Mouse (Mus musculus) ovary, postnatal 14 days (tissue): ENCODE measurements at regions not wholly inside any gene's neighbourhood (a gene's known extent, or its start where the extent isn't known, plus 50 kb on each side); places are given as distances from the start of the nearest gene placed in this dataset.

Experiments used
- DNase-seq: peaks from one replicate; pipeline ENCODE4 v3.0.0; 2022; ENCODE audit warnings: low spot score

DNA sequence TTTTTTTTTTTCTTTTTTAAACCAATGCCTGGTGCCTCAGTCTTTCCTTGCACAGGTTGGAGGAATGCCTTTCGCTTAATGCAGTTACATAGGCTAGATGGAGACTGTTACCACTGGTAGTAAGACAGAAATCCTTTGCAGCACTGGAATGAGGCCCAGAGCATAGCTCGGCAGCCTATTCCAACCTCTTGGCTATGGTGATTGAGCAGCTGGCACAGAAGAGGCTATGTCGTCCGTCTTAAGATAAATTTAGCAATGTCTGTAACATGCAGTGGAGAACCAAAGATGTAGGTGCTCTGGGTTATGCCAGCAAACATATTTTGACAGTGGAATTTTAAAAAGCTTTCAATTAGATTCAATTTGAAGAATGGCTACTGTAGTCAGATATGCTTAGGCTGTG lies 343.2 kb upstream of the Fam98a start:
- no peak for DNase-seq

DNA sequence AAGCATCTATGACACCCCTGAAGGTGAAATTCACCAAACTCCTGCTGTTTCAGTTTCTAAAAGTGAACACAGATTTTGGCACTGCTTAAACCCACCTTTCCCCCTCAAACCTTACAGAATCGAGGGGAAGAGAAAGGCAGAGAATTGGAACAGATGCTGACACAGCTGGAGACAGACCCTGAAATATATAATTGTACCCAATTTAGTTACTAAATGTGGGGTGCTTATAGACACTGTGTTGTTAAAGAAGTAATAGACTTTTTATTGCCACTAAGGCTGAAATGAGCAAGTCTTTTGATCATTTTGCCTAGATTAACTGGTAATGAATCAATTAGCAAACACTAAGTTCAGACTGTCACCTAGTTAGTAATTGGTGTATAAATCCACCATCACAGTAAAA lies 341.8 kb upstream of the Fam98a start:
- no peak for DNase-seq

DNA sequence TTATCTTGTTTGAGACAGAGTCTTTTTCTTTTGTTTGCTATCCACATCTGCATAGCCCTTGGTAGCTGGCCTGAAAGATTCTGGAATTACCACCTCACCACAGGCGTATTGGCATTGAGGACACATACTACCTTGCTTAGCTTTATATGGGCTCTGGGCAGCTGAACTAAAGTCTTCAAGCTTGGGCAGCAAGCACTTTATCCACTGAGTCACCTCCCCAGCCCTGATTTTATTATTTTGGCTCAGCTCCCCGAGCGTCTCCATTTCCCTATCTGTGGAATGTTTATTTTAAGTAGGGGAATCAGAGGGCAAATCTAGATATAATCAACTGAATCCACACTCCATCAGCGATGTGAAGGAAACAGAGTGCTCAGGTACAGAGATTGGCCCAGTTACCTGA lies 340.4 kb upstream of the Fam98a start:
- DNase-seq = no peak

DNA sequence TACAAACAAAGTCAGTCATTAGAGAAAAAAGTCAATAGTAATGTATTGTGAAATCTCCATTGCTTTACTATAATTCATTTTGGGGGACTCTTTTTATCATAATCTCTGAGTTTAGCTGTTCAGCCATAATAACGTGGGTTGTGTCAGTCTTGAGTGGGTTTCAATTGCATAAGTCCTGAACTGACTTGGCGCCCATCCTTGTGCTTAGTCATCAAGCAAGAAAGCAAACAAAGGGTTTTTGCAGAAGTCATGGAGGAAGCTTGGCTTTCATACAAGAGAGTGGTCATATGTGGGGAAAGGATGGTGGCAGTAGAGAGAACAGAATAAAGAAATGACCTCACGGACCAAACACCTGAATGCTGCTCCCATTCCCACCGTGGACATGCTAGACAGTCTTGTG lies 339.8 kb upstream of the Fam98a start:
- DNase-seq = no peak

DNA sequence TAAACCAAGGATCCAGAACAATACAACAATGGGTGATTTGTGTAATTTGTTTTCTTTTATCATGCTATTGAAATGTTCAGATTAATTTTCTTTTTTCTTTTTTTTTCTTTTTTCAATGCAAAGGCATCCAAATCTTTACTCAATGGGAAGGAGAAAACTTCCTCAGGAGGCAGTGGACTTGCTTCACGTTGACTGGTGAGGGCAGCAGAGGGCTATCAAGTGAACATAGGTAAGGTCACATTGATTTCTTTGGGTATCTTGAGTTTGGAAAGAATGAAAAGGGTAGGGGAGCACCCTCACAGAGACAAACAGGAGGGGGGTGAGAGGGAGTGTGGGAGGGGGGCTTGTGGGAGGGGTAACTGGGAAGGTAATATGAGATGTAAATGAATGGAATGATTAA lies 326.1 kb upstream of the Fam98a start:
- no peak for DNase-seq

DNA sequence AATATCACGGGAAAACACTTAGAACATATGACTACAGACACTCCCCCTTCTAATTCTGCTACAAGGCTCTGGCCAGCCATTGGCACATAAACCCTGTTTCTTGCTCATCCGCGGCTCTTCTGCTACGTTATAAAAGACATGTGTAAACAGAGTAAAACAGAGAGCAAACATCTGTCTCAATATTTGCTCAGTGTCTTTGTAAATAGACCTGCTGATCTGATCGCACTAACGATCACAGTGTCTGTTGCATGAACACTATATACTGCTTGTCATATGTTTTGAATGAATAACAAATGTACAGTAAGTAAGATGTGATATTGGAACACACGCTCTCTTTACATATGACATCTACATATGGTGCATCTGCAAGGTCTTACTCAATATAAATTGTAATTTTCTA lies 325.1 kb upstream of the Fam98a start:
- no peak for DNase-seq

DNA sequence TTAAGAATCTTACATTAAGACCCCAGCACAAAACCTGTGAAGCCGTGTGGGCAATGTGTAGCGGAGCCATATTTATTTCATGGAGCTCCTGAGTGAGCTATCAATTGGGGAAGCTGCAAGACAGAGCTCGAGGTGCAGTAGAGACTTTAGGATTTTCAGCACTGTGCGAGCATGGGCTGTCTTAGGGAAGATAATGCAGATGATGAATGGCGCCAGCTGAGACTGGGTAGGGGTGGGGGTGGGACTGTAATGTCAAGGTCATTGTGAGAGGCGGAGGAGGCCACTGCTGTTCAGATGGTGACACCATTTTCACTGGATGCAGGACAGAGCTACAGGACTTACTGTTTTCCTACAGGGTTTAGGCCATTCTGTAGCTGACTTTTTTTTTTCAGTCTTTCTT lies 322.8 kb upstream of the Fam98a start:
- no peak for DNase-seq

DNA sequence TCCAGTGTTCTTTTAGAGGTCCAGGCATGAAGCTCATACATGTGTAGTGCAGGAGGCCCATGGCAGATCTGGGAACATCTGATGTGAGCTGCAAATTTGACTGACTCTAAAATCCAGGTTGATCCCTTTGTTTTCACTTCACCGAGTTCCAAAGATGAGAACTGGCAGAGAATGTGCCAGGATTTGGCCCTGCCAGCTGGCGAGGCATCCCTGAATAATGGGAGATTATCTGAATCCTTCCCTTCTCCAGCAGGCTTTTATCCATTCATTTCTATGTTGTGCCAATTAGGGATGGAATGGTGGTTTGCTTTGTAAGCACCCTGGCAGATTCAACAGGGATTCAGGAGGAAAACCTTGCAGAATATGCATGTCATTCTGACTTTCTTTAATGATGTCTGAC lies 318.7 kb upstream of the Fam98a start:
- no peak for DNase-seq

DNA sequence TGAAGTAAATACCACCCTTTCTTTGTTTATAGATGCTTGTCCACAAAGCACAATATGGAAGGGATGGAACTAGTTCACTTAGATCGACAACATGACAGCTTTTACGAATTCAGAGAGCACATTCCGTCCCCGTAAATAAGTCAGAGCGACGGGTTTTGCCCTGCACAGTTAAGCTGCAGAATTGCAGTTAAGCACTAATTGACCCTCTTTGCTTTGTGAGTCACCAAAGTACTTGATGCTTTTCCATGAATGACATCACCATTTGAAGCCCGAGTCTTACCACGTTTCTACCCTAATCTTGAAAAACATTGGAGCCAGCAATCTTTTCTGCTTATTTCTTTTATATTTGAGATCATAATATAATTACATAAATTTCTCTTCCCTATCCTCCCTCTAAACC lies 305.3 kb upstream of the Fam98a start:
- DNase-seq = no peak

DNA sequence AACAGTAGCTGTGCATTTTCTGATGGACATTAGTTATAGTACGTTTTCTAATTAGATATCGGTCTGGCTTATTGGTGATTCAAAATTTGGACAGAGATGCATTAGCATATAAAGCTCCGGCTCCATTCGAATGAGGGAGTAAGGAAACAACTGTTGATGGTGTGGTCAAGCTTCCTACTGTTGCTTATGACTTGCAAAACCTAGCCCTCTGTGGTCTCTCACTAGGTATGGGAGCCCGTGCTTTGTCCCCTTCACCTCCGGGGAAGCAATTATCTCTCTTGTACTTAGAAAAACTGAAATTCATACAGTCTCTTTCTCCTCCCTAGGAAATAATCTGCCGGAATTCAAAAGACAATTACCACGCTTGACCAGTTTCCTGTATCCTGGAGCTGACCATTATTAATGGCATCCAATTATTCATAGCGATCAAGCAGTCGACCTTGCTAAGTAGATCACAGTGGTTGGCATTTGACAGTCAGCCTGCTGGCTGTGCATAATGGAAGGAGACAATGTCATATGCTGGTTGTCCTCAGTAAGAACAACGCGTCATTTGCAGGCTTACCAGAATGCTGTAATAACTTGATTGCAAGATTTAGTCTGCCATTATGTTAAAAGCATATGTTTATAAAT lies 264.4 kb upstream of the Fam98a start:
- DNase-seq = no peak

DNA sequence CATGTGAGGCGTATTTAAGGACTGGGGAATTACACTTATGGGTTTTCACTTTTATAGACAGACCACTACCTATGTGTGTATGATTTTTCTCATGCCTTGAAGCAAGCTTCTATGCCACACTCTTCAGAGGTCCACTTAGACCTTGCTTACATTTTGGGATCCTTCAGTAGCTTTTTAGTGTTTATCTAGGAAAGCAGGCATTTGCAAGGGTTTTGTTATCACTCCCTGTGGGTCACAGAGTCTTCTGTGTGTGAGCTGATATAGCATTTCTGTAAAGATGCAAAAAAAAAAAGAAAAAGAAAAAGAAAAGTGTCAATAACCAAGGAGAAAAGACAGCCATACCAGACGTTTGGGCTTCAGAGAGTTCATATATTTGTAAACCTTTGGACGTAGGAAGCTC lies 260.4 kb upstream of the Fam98a start:
- no peak for DNase-seq

DNA sequence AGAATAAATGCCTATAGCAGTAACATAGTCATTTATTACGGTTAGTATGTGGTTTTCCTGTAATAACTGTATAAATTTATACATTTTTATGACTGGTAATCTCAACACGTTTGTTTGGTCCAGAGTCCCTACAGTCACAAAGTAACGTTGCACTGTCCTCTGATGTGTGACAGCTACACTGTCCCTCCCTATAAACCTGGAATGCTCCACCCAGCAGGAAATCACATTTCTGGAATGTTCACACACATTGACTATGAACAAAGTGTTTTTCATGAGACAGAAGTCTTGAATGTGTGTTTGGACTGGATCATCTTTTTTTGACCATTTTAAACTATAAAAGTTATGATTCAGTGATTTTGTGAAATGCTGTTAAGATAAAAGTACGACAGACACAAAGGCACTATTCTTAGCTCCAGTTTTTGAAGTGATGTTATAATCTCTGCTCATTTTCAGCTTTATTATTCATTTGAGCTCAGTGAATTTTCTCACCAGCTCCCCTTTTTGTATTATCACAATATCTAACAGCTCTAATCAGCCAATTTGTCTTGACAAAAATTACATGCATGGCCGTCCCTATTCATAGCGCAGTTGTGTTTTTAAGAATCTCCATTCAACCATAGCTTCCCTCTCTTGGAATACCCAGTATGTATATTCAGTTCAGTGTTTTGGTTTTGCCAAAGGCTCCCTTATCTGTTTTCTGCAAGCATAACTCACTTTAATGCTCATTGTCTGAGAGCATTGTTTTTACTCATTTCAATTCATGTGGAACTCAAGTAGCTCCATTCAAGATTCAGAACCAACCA lies 257.0 kb upstream of the Fam98a start:
- DNase-seq = no peak

DNA sequence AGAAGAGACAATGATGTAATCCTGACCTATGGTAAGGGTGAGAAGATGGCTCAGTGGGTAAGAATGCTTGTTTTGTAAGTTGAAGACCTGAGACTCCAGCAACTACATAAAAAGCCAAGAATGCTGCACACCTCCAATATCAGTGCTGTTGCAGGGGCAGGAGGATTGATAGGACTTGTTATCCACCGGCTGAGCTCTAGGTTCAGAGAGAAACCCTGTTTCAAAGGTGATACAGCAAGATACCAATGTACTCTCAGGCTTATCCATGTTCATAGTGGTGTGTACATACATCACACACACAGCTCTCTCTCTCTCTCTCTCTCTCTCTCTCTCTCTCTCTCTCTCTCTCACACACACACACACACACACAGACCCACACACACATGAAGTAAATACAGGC lies 256.3 kb upstream of the Fam98a start:
- no peak for DNase-seq

DNA sequence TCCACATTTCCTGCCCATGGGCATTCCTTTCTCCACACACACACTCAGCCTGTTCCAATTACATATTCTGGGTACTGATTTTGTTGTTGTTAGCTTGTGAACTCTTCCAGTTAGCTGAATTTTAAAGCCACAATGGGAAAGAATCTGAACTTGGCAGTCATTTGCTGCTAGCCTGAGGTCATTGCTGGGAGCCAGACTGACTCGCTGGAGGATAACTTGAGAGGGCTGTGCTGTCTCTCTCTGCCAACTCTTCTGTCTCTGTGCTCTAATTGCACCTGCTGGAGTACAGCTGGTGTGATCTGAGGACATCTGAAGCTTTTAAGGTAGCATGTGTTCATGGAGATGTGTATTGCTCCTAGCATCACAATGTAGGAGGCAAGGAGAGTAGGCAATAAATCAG lies 252.6 kb upstream of the Fam98a start:
- no peak for DNase-seq

DNA sequence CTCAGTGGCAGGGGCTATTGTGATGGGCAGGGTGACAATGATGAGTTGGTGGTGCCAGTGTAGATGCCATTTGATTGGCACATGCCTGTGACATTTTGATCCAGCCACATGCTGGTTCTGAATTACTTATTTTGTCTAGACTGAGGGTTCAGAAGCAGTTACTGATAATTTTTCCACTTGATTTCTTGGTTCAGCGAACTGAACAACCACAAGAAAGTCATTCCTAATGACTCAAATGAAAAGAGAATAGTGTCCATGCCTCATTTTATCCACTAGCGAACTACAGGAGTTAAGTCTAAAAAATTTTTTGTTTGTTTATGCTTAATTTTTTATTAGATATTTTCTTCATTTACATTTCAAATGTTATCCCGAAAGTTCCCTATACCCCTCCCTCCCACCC lies 244.6 kb upstream of the Fam98a start:
- DNase-seq = no peak

DNA sequence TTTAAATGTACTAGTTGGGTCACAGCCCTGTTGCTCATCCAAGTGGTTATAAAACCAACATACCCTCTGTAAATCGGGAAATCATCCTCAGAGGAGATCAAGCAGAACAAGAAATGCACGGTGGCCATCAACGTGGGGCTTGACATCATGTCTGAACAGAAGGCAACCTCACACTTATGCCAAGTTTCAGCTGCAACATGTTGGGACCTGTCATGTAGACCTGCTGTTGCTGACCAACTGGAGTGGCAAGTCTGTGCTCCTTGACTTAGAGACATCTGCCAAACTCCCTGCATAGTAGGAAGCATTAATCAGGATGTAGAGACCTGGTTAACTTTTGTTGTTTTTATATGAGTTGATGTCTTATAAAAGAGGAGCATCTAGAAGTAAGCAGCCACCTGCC lies 244.0 kb upstream of the Fam98a start:
- no peak for DNase-seq

DNA sequence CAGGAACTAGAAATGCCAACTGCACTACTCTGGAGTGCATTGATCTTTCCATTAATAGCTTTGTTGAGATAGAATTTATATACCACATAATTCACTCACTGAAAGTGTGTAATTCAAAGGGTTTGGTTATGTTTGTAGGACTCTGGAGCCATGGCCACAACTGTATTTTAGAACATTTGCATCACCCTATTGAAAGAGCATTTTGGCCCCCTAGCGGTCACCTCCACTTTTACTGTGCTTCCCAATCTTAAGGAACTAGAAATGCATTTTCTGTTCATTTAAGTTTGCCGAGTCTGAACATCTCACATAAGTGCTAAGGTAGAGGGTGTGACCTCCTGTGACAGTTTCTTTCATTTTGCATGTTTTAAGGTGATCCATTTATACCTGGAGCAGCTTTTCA lies 228.0 kb upstream of the Fam98a start:
- no peak for DNase-seq

DNA sequence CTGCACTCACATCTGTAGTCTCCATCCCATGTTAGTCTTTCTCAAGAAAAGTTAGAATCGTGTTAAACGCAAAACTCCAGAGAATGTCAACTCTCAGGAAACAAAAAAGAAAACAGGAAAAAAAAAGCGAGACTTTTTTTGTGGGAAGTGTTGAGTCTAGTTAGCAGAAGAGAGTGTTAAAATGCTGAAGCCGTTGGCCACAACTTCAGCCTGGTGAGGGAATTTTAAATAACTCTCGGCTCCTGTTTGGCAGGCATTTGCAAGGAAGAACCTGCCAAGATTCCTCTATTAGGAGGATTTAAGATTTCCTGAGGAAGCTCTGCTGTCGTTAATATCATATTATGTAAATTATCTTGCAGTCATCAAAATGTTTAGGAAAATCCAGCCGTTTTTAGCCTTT lies 224.9 kb upstream of the Fam98a start:
- no peak for DNase-seq

DNA sequence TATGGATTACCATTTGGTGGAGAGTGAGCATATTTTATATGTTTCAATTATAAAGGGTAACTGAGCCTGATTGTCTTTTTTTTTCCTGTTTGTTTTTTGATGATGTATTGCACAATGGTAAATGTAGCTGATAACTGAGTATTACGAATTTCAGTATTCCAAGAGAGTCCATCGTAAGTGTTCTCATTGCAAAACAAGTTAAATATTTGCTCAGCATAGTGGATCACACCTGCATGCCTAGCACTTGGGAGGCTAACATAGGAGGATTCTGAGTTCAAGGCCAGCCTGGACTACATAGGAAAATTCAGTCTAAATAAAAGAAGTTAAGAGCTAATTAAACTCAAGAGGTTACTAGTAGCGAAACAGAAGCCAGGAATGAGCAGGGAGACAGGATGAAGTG lies 223.8 kb upstream of the Fam98a start:
- no peak for DNase-seq

DNA sequence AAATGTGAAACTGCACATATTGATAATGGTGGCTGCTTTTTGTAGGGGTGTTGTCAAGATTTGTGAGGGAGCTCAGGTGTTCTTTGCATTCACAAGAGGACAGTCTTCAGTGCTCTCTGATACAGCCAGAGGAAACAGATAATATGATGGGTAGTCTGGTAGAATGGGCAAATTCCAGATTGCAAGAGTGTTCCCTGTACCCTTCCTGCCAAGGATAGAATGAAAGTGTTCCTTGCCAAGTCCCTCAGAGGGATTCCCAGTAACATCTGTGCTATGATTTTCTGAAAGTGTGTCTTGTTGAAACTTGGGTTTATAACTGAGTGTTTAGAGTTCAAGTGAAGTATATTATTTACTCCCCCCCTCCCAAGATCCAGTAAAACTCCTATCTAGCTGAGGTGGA lies 221.1 kb upstream of the Fam98a start:
- no peak for DNase-seq

DNA sequence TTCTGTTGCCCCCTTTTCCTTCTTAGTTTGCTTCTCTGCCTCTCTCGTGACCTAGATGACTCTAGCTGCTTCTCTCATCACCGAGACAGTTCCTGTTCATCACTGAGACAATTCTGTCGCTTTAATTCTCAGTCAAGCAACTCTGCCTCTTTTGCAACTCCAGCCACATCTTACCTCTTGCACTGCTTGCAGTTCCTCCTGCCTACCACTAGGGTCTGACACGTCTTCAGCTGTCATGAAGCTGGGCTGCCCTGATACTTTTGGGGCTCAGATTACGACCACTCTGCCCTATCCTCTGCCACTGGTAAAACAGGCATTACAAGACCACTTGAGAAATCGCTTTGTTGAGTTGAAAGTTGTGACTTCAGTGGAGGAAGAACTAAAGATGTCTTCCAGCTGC lies 216.9 kb upstream of the Fam98a start:
- DNase-seq = no peak

DNA sequence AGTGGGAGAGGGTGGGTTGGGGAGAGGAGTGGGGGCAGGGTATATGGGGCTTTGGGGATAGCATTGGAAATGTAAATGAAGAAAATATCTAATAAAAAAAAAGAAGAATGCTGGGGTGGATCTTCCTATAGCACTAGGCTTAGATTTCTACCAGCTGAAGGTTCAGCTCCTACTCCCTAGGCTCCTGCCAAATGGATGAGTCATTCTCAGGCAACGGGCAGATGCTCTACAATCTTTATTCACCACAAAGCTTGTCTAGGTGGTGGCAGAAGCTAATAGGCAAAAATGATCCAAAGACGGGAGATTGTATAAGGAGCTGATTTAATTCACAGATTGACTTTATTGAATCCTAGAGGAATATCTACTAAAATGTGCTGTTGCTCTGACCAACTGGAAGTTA lies 211.6 kb upstream of the Fam98a start:
- no peak for DNase-seq

DNA sequence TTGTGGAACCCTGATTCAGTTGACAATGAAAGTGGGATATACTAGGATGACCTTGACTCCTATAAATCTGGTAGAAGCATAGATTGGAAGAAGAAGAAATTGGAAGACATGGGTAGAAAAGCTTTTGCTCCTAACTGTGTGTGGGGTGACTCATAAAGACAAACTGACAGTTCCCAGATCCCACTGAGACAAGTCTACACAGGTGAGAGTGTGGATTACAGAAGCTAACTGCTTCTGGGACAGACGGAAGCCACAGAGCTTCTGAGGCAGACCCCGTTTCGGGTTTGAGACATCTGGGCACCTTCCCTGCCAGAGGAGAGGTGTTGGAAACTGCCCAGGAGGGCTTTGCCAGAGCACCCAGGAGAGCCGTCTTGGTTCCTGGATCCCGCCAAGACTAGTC lies 204.7 kb upstream of the Fam98a start:
- no peak for DNase-seq

DNA sequence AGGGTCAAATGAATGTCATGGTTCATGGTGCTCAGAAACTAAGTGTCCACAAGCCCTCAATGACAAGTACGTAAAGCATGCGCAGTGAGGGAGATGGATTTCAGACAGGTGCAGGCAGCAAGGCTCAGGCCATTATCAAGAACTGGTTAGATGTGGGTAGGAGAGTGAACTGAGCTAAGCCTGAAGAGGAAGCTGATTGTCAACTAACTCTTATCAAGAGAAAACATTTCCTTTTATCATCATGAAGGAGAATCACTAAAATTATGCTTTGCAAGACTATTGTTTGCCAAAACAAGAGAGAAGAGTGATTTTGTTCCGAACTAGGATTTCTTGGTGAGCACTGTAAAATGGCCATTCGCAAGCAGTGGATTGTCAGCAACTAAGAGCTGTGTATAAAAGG lies 164.7 kb upstream of the Fam98a start:
- no peak for DNase-seq
